Mouse (Mus musculus) 3T3-L1 (cell line): ENCODE data around the gene Baz2b.
"Not testable (repeated sequence)": the region's sequence is repeated elsewhere in the genome, so short reads cannot be mapped to it uniquely, and the experiment has no call there.

Experiments
- DNase-seq: peaks from one replicate; pipeline ENCODE4 v3.0.0-alpha.2; 2015; ENCODE audit warnings: low read depth, low spot score

The Baz2b gene

GRCm38 (mm10) chr2:59870526-59870925 is 339.1 kb downstream of the Baz2b start:
- peak; percentile 83 for DNase-seq

GRCm38 (mm10) chr2:59862618-59863017 is 347.0 kb downstream of the Baz2b start:
- DNase-seq, result no peak

- no peak for DNase-seq
These were observed 355.3 kb downstream of the Baz2b start for GRCm38 (mm10) chr2:59854363-59854762.

- no peak for DNase-seq
These were observed 356.1 kb downstream of the Baz2b start for GRCm38 (mm10) chr2:59853543-59853942.

- DNase-seq, result no peak
These were observed 356.7 kb downstream of the Baz2b start for GRCm38 (mm10) chr2:59852916-59853315.

GRCm38 (mm10) chr2:59851885-59852284 is 357.8 kb downstream of the Baz2b start:
- not testable (repeated sequence) for DNase-seq
